Mouse (Mus musculus) layer of hippocampus, adult 18-20 months (tissue): ENCODE measurements around the gene Tnfsf14. TPM values are rescaled to one million over a fixed set of nuclear protein-coding genes. Genes with fewer than 3 reads are reported as not detected.

Experiments
- DNase-seq, 2 experiments: peaks; one replicate each; pipeline ENCODE4 v3.0.0; 2022; ENCODE audit warnings: low spot score in 2 of 2
- long read RNA-seq: library from polyadenylated mRNA; stranded (forward); transcript quantifications from one replicate; pipeline ENCODE4 v2.0.0, GENCODE M21; 2021
- total RNA-seq, 2 experiments: library from RNA; stranded (reverse); gene quantifications; 2 replicates each; pipeline ENCODE4 v1.2.3; 2021

The Tnfsf14 gene
- total RNA-seq = not detected
- long read RNA-seq = 0 reads

GRCm38 (mm10) chr17:57194041-57194507 lies at the start of gene Tnfsf14:
Gene Tnfsf14, minus strand, starts transcription at chr17:57194177.
- no peak for DNase-seq

GRCm38 (mm10) chr17:57237181-57237580 lies 43.2 kb upstream of the Tnfsf14 start:
- DNase-seq = no peak

GRCm38 (mm10) chr17:57235803-57236202 lies 41.8 kb upstream of the Tnfsf14 start:
- DNase-seq = no peak

- DNase-seq = no peak
These were observed 40.4 kb upstream of the Tnfsf14 start for GRCm38 (mm10) chr17:57234254-57234928.

- DNase-seq = no peak
These were observed 39.1 kb upstream of the Tnfsf14 start for GRCm38 (mm10) chr17:57233038-57233437.

GRCm38 (mm10) chr17:57232200-57232599 lies 38.2 kb upstream of the Tnfsf14 start:
- no peak for DNase-seq

GRCm38 (mm10) chr17:57231321-57231771 lies 37.4 kb upstream of the Tnfsf14 start:
- DNase-seq = no peak

GRCm38 (mm10) chr17:57230728-57231125 lies 36.8 kb upstream of the Tnfsf14 start:
- no peak for DNase-seq

GRCm38 (mm10) chr17:57229851-57230727 lies 36.1 kb upstream of the Tnfsf14 start:
- DNase-seq = no peak

- no peak for DNase-seq
These were observed 34.9 kb upstream of the Tnfsf14 start for GRCm38 (mm10) chr17:57228873-57229272.

GRCm38 (mm10) chr17:57228014-57228413 lies 34.0 kb upstream of the Tnfsf14 start, which contains the start of gene C3:
Gene C3, minus strand, starts transcription at chr17:57228136.
- no peak for DNase-seq

- no peak for DNase-seq
These were observed 33.5 kb upstream of the Tnfsf14 start for GRCm38 (mm10) chr17:57227468-57227867.

- no peak for DNase-seq
These were observed 29.3 kb upstream of the Tnfsf14 start for GRCm38 (mm10) chr17:57223313-57223712.

GRCm38 (mm10) chr17:57221911-57222310 lies 27.9 kb upstream of the Tnfsf14 start:
- DNase-seq = no peak

GRCm38 (mm10) chr17:57219884-57220207 lies 25.9 kb upstream of the Tnfsf14 start:
- DNase-seq = no peak

GRCm38 (mm10) chr17:57219167-57219883 lies 25.3 kb upstream of the Tnfsf14 start:
- peak in 1 of 2 experiments; percentile 73 for DNase-seq

GRCm38 (mm10) chr17:57218335-57218900 lies 24.4 kb upstream of the Tnfsf14 start:
- DNase-seq = no peak

- DNase-seq = peak in 1 of 2 experiments; percentile 16
These were observed 20.9 kb upstream of the Tnfsf14 start for GRCm38 (mm10) chr17:57214676-57215387.

GRCm38 (mm10) chr17:57211501-57211900 lies 17.5 kb upstream of the Tnfsf14 start:
- DNase-seq = no peak

- no peak for DNase-seq
These were observed 15.4 kb upstream of the Tnfsf14 start for GRCm38 (mm10) chr17:57209330-57209729.

GRCm38 (mm10) chr17:57207938-57208337 lies 14.0 kb upstream of the Tnfsf14 start:
- no peak for DNase-seq
